In the genomic region with DNA sequence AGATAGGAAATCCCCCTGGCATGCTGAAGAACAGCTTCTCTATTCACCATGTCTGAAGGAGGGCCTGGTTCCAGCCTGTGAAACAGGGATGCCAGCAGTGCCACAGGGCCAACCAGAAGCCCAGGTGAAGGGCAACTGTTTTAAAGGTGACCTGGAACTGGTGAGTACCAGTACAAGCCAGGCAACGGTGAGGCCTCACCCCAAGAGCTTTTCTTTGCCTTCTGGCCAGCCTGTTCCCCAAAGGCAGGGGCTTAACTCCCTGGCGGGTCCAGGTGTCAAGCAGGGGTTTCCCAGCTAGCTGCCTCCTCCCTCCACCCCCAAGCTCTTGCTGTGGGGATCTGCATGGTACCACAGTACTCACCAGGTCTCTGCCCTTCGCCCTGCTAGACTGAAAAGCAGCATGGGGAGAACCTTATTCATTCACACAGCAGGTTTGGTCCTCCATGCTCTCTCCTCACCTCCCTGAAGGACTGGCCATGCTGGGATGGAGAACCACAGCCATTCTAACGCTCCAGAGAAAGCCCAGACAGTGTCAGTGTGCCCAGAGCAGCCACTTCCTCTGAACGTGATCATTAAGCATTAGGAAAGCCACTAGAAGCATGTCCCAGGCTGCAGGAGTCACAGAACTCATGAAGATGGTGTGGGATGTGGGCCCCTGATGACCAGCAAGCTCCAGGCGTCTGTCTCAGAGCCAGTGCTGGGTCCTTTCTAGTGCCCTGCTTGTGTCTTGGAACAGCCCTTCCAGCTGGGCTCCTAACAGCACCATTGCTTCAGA, we compare ENCODE assay signal across 9 mouse cellular contexts. TPM values are rescaled to one million over a fixed set of nuclear protein-coding genes. Genes with fewer than 3 reads are reported as not detected.
DNase-seq lines count a peak whose midpoint lies in the region; ATAC-seq and TF ChIP-seq lines count a peak whose summit lies in the region.
"Had no signal": no experiment of that assay in that cellular context is flagged by ENCODE, and none has a peak within 500 bp of the region (broad histone marks: within the 10 kb centered on the region; RNA-seq: fewer than 3 reads in every experiment).

No protein-coding gene starts in this region.

- no peaks in the 10 kb centered on the region for H3K36me3 ChIP-seq in liver, embryonic 13.5 days
- no peaks in the 10 kb centered on the region for H3K36me3 ChIP-seq in liver, embryonic 12.5 days
- 0 out of 2 replicates have a peak, but pooled peaks cover 7% of the 10 kb centered on the region for H3K36me3 ChIP-seq in embryonic facial prominence, embryonic 13.5 days
- no peaks in the 10 kb centered on the region for H3K36me3 ChIP-seq in hindbrain, postnatal 0 days (ENCODE audit: insufficient read depth, low read length)

- no peak for ATAC-seq in liver, embryonic 13.5 days (ENCODE audit: low read depth)
- no peak for ATAC-seq in liver, embryonic 12.5 days
- no peak for ATAC-seq in embryonic facial prominence, embryonic 13.5 days (ENCODE audit: insufficient number of reproducible peaks, insufficient read depth, low FRiP score, low TSS enrichment, low read depth)
- no peak for ATAC-seq in hindbrain, postnatal 0 days

- H3K4me3 ChIP-seq in liver, embryonic 13.5 days (replicated peaks): no peak overlapping the region
- no peak overlapping the region for H3K4me3 ChIP-seq in liver, embryonic 12.5 days
- peak overlapping the region; percentile 74 for H3K4me3 ChIP-seq in embryonic facial prominence, embryonic 13.5 days
- H3K4me3 ChIP-seq in hindbrain, postnatal 0 days (ENCODE audit: low read length): no peak overlapping the region

- 36% methylated on average over 6 of the region's 6 CpGs for WGBS in liver, embryonic 13.5 days (ENCODE audit: insufficient replicate concordance)
- WGBS in liver, embryonic 12.5 days (ENCODE audit: insufficient replicate concordance): 40% methylated on average over 6 of the region's 6 CpGs
- 44% methylated on average over 6 of the region's 6 CpGs for WGBS in embryonic facial prominence, embryonic 13.5 days
- 44% methylated on average over 6 of the region's 6 CpGs for WGBS in hindbrain, postnatal 0 days

- H3K9ac ChIP-seq in liver, embryonic 13.5 days: no peak overlapping the region
- no peak overlapping the region for H3K9ac ChIP-seq in liver, embryonic 12.5 days
- peak overlapping the region; percentile 63 for H3K9ac ChIP-seq in embryonic facial prominence, embryonic 13.5 days
- H3K9ac ChIP-seq in hindbrain, postnatal 0 days (replicated peaks; ENCODE audit: low read length): no peak overlapping the region; the same call in 1 of the 2 replicates

- DNase-seq in liver, embryonic 13.5 days: no peak
- no peak for DNase-seq in hindbrain, postnatal 0 days (ENCODE audit: low spot score)
- peak; percentile 42 for DNase-seq in naive thymus-derived CD4-positive, alpha-beta T cell, adult 2 months (ENCODE audit: low read depth)
- no peak for DNase-seq in right cerebral cortex, postnatal 14 days
- DNase-seq in spleen, postnatal 14 days (ENCODE audit: low spot score in 2 of 2): no peak
- no peak for DNase-seq in layer of hippocampus, adult 18-20 months (ENCODE audit: low spot score in 2 of 2)

- H3K27ac ChIP-seq in liver, embryonic 13.5 days: no peak overlapping the region
- no peak overlapping the region for H3K27ac ChIP-seq in liver, embryonic 12.5 days
- peak overlapping the region; percentile 72 for H3K27ac ChIP-seq in embryonic facial prominence, embryonic 13.5 days
- no peak overlapping the region for H3K27ac ChIP-seq in hindbrain, postnatal 0 days

- no peaks in the 10 kb centered on the region for H3K9me3 ChIP-seq in liver, embryonic 13.5 days (replicated peaks)
- H3K9me3 ChIP-seq in liver, embryonic 12.5 days (replicated peaks): no peaks in the 10 kb centered on the region
- H3K9me3 ChIP-seq in embryonic facial prominence, embryonic 13.5 days: no peaks in the 10 kb centered on the region
- no peaks in the 10 kb centered on the region for H3K9me3 ChIP-seq in hindbrain, postnatal 0 days (ENCODE audit: low read length)

- no peak for TF ChIP-seq CTCF in hindbrain, postnatal 0 days (IDR thresholded peaks at IDR 0.05; ENCODE audit: low read depth)

- peak overlapping the region; percentile 24 for H3K4me2 ChIP-seq in liver, embryonic 13.5 days
- no peak overlapping the region for H3K4me2 ChIP-seq in liver, embryonic 12.5 days
- H3K4me2 ChIP-seq in embryonic facial prominence, embryonic 13.5 days: peak overlapping the region; percentile 95
- H3K4me2 ChIP-seq in hindbrain, postnatal 0 days (ENCODE audit: low read depth, low read length): peak overlapping the region; percentile 99

- peaks cover 41% of the 10 kb centered on the region for H3K4me1 ChIP-seq in liver, embryonic 13.5 days (replicated peaks)
- H3K4me1 ChIP-seq in liver, embryonic 12.5 days: peaks cover 40% of the 10 kb centered on the region
- peaks cover 59% of the 10 kb centered on the region for H3K4me1 ChIP-seq in embryonic facial prominence, embryonic 13.5 days
- H3K4me1 ChIP-seq in hindbrain, postnatal 0 days (ENCODE audit: insufficient read depth, low read length): peaks cover 7% of the 10 kb centered on the region

- H3K27me3 ChIP-seq in liver, embryonic 13.5 days: peaks cover 41% of the 10 kb centered on the region
- peaks cover 56% of the 10 kb centered on the region for H3K27me3 ChIP-seq in liver, embryonic 12.5 days (replicated peaks)
- H3K27me3 ChIP-seq in embryonic facial prominence, embryonic 13.5 days: no peaks in the 10 kb centered on the region
- H3K27me3 ChIP-seq in hindbrain, postnatal 0 days (ENCODE audit: insufficient read depth, low read length): no peaks in the 10 kb centered on the region

RNA-seq across cellular contexts. Expression of gene Socs1, which starts 2.8 kb away (rescaled TPM):
- polyA plus RNA-seq in liver, embryonic 13.5 days (2015; fragmentation: Nextera tagmentation; extraction: Ambion mirVana): 1.2 and 1.3 TPM in 2 replicates
- 1.8 TPM in 2 replicates for polyA plus RNA-seq in liver, embryonic 12.5 days (2016; fragmentation: Nextera tagmentation; extraction: Ambion mirVana)
- polyA plus RNA-seq in embryonic facial prominence, embryonic 13.5 days (2015; fragmentation: Nextera tagmentation; extraction: Ambion mirVana): 15.0 and 15.4 TPM in 2 replicates
- total RNA-seq in hindbrain, postnatal 0 days (2014; rRNA removed): 5.8 and 6.8 TPM in 2 replicates
- polyA plus RNA-seq in hindbrain, postnatal 0 days (2015; fragmentation: Nextera tagmentation; extraction: Ambion mirVana): 4.4 and 4.8 TPM in 2 replicates
- total RNA-seq in layer of hippocampus, adult 18-20 months (2021): under 1 TPM; 0.71 to 0.82 TPM

RNA-seq across cellular contexts. Expression of gene Tnp2, which starts 5.9 kb away (rescaled TPM):
- not detected in 2 replicates for polyA plus RNA-seq in liver, embryonic 13.5 days (2015; fragmentation: Nextera tagmentation; extraction: Ambion mirVana)
- polyA plus RNA-seq in liver, embryonic 12.5 days (2016; fragmentation: Nextera tagmentation; extraction: Ambion mirVana): not detected in 2 replicates
- not detected in 2 replicates for polyA plus RNA-seq in embryonic facial prominence, embryonic 13.5 days (2015; fragmentation: Nextera tagmentation; extraction: Ambion mirVana)
- total RNA-seq in hindbrain, postnatal 0 days (2014; rRNA removed): not detected in 2 replicates
- not detected in 2 replicates for polyA plus RNA-seq in hindbrain, postnatal 0 days (2015; fragmentation: Nextera tagmentation; extraction: Ambion mirVana)
- not detected for total RNA-seq in layer of hippocampus, adult 18-20 months (2021)
- total RNA-seq: neutrophil, adult 5-6 weeks had no signal

RNA-seq across cellular contexts. Expression of gene Prm3, which starts 8.2 kb away (rescaled TPM):
- polyA plus RNA-seq in liver, embryonic 13.5 days (2015; fragmentation: Nextera tagmentation; extraction: Ambion mirVana): not detected in 2 replicates
- polyA plus RNA-seq in liver, embryonic 12.5 days (2016; fragmentation: Nextera tagmentation; extraction: Ambion mirVana): not detected in 2 replicates
- not detected in 2 replicates for polyA plus RNA-seq in embryonic facial prominence, embryonic 13.5 days (2015; fragmentation: Nextera tagmentation; extraction: Ambion mirVana)
- total RNA-seq in hindbrain, postnatal 0 days (2014; rRNA removed): not detected in 2 replicates
- polyA plus RNA-seq in hindbrain, postnatal 0 days (2015; fragmentation: Nextera tagmentation; extraction: Ambion mirVana): not detected in 2 replicates
- not detected for total RNA-seq in layer of hippocampus, adult 18-20 months (2021)
- total RNA-seq: neutrophil, adult 5-6 weeks had no signal

RNA-seq across cellular contexts. Expression of gene Prm2, which starts 13.4 kb away (rescaled TPM):
- not detected in 2 replicates for polyA plus RNA-seq in liver, embryonic 13.5 days (2015; fragmentation: Nextera tagmentation; extraction: Ambion mirVana)
- polyA plus RNA-seq in liver, embryonic 12.5 days (2016; fragmentation: Nextera tagmentation; extraction: Ambion mirVana): not detected in 2 replicates
- not detected in 2 replicates for polyA plus RNA-seq in embryonic facial prominence, embryonic 13.5 days (2015; fragmentation: Nextera tagmentation; extraction: Ambion mirVana)
- not detected in 2 replicates for total RNA-seq in hindbrain, postnatal 0 days (2014; rRNA removed)
- not detected in 2 replicates for polyA plus RNA-seq in hindbrain, postnatal 0 days (2015; fragmentation: Nextera tagmentation; extraction: Ambion mirVana)
- total RNA-seq in layer of hippocampus, adult 18-20 months (2021): not detected
- total RNA-seq: neutrophil, adult 5-6 weeks had no signal

RNA-seq across cellular contexts. Expression of gene Prm1, which starts 23.1 kb away (rescaled TPM):
- polyA plus RNA-seq in liver, embryonic 13.5 days (2015; fragmentation: Nextera tagmentation; extraction: Ambion mirVana): not detected in 2 replicates
- polyA plus RNA-seq in liver, embryonic 12.5 days (2016; fragmentation: Nextera tagmentation; extraction: Ambion mirVana): not detected in 2 replicates
- not detected in 2 replicates for polyA plus RNA-seq in embryonic facial prominence, embryonic 13.5 days (2015; fragmentation: Nextera tagmentation; extraction: Ambion mirVana)
- total RNA-seq in hindbrain, postnatal 0 days (2014; rRNA removed): not detected in 2 replicates
- 0.70 TPM in 1 of 2 replicates, not detected in the other for polyA plus RNA-seq in hindbrain, postnatal 0 days (2015; fragmentation: Nextera tagmentation; extraction: Ambion mirVana)
- not detected for total RNA-seq in layer of hippocampus, adult 18-20 months (2021)
- total RNA-seq: neutrophil, adult 5-6 weeks had no signal
